Mouse (Mus musculus) heart, postnatal 0 days (tissue): ENCODE data around the gene Ank2. TPM values are rescaled to one million over a fixed set of nuclear protein-coding genes. Genes with fewer than 3 reads are reported as not detected.

ENCODE experiments used
- ATAC-seq: fragments of 200-750 bp; cut with Nextera tagmentation; 2 replicates; pipeline ENCODE4 v1.8.0; 2017; ENCODE audit warnings: low read depth, moderate number of reproducible peaks, moderate library complexity; ENCODE audit not compliant: insufficient read depth
- DNase-seq: peaks from one replicate; pipeline ENCODE4 v3.0.0-alpha.2; 2016; ENCODE audit warnings: low spot score
- H3K27ac ChIP-seq: fragments of 300-500 bp; sonication (generic); 2 replicates; pipeline ENCODE4 v1.5.1; 2014; ENCODE audit warnings: low read depth, mild to moderate bottlenecking
- H3K27me3 ChIP-seq: fragments of 300-500 bp; sonication (generic); 2 replicates; pipeline ENCODE4 v1.6.1; 2014; ENCODE audit warnings: low read length, mixed read lengths; ENCODE audit not compliant: control insufficient read depth, insufficient read depth
- H3K36me3 ChIP-seq: fragments of 300-500 bp; sonication (generic); replicated peaks from 2 replicates; pipeline ENCODE4 v1.6.1; 2014; ENCODE audit warnings: low read length, mixed read lengths; ENCODE audit not compliant: control insufficient read depth, insufficient read depth
- H3K4me1 ChIP-seq: fragments of 300-500 bp; sonication (generic); 2 replicates; pipeline ENCODE4 v1.6.1; 2014; ENCODE audit warnings: antibody characterized with exemption; ENCODE audit not compliant: control insufficient read depth, insufficient read depth
- H3K4me2 ChIP-seq: fragments of 300-500 bp; sonication (generic); 2 replicates; pipeline ENCODE4 v1.6.1; 2014; ENCODE audit warnings: low read depth, mild to moderate bottlenecking, low read length, moderate library complexity
- H3K4me3 ChIP-seq: fragments of 300-500 bp; sonication (generic); 2 replicates; pipeline ENCODE4 v1.5.1; 2014; ENCODE audit warnings: low read depth, low read length
- H3K9ac ChIP-seq: fragments of 300-500 bp; sonication (generic); replicated peaks from 2 replicates; pipeline ENCODE4 v1.6.1; 2014; ENCODE audit warnings: low read depth, low read length, mixed read lengths
- H3K9me3 ChIP-seq: fragments of 300-500 bp; sonication (generic); replicated peaks from 2 replicates; pipeline ENCODE4 v1.6.1; 2016; ENCODE audit warnings: low read length; ENCODE audit not compliant: control insufficient read depth
- CTCF ChIP-seq: IDR thresholded peaks from 2 replicates; pipeline ENCODE4 v1.5.1; 2016; ENCODE audit warnings: antibody characterized with exemption, control low read depth, low read depth
- EP300 ChIP-seq: IDR thresholded peaks from 2 replicates; pipeline ENCODE4 v1.6.1; 2016; ENCODE audit warnings: antibody characterized with exemption, low read depth
- WGBS: fragments of 180-500 bp; shearing (Covaris S2); extraction: QIAGEN DNeasy Blood & Tissue Kit; methylation state at CpG from one replicate; pipeline ENCODE4 v1.1.7; 2014; 5-methylcytosine and 5-hydroxymethylcytosine counted together
- polyA plus RNA-seq: library from polyadenylated mRNA; unstranded; fragments of >200 nt; fragmentation: Nextera tagmentation; extraction: Ambion mirVana; gene quantifications from 2 replicates; pipeline ENCODE4 v1.2.1, GENCODE M21; 2015
- total RNA-seq: library from RNA; depleted of rRNA; stranded (reverse); fragments of >200 nt; gene quantifications from 2 replicates; pipeline ENCODE4 v1.2.3, GENCODE M21; 2014; ENCODE audit warnings: low replicate concordance

Gene Ank2
- total and polyA plus RNA-seq, 2 experiments from 2014 or later: 45.1 to 138 TPM

GRCm38 (mm10) chr3:127087574-127087973, 411.6 kb downstream of the Ank2 start:
- no peaks in the 10 kb centered on the region for H3K27me3 ChIP-seq
- no peaks in the 10 kb centered on the region for H3K36me3 ChIP-seq
- TF ChIP-seq EP300: no peak
- TF ChIP-seq CTCF: no peak
- ATAC-seq (no peak), DNase-seq (no peak)
- H3K4me3 ChIP-seq: no peak overlapping the region
- no peak overlapping the region for H3K9ac ChIP-seq
- H3K4me1 ChIP-seq: no peaks in the 10 kb centered on the region
- H3K4me2 ChIP-seq: no peak overlapping the region
- H3K9me3 ChIP-seq: no peaks in the 10 kb centered on the region
- 78% methylated on average over 1 of the region's 1 CpGs for WGBS
- no peak overlapping the region for H3K27ac ChIP-seq

- Histone ChIP-seq H3K27ac (no peak overlapping the region), H3K27me3 (no peaks in the 10 kb centered on the region), H3K9ac (no peak overlapping the region), H3K9me3 (no peaks in the 10 kb centered on the region), H3K36me3 (no peaks in the 10 kb centered on the region), H3K4me1 (no peaks in the 10 kb centered on the region), H3K4me3 (no peak overlapping the region), H3K4me2 (no peak overlapping the region)
- 70% methylated on average over 3 of the region's 3 CpGs for WGBS
- ATAC-seq (no peak), DNase-seq (no peak)
- TF ChIP-seq EP300 (no peak), CTCF (no peak)
These were observed 412.2 kb downstream of the Ank2 start for GRCm38 (mm10) chr3:127086834-127087506.

- TF ChIP-seq CTCF: no peak
- TF ChIP-seq EP300: no peak
- DNase-seq (no peak), ATAC-seq (no peak)
- WGBS: 92% methylated on average over 5 of the region's 5 CpGs
- Histone ChIP-seq H3K4me2 (no peak overlapping the region), H3K27me3 (no peaks in the 10 kb centered on the region), H3K4me1 (peaks cover 7% of the 10 kb centered on the region; the same call in 1 of the 2 replicates), H3K9me3 (no peaks in the 10 kb centered on the region), H3K9ac (no peak overlapping the region), H3K27ac (no peak overlapping the region), H3K36me3 (no peaks in the 10 kb centered on the region), H3K4me3 (no peak overlapping the region)
These were observed 421.8 kb downstream of the Ank2 start for GRCm38 (mm10) chr3:127077369-127077768.

- H3K27ac ChIP-seq: no peak overlapping the region
- no peak for DNase-seq
- TF ChIP-seq CTCF (no peak), EP300 (no peak)
- peaks cover 21% of the 10 kb centered on the region for H3K4me1 ChIP-seq
- 30% methylated on average over 8 of the region's 8 CpGs for WGBS
- H3K4me3 ChIP-seq: no peak overlapping the region
- no peaks in the 10 kb centered on the region for H3K9me3 ChIP-seq
- no peak overlapping the region for H3K4me2 ChIP-seq
- no peaks in the 10 kb centered on the region for H3K36me3 ChIP-seq
- no peaks in the 10 kb centered on the region for H3K27me3 ChIP-seq
- no peak; the same call in 1 of the 2 replicates for ATAC-seq
- H3K9ac ChIP-seq: no peak overlapping the region
These were observed 423.4 kb downstream of the Ank2 start for GRCm38 (mm10) chr3:127075531-127076280.

GRCm38 (mm10) chr3:127071471-127071870, 427.7 kb downstream of the Ank2 start:
- Histone ChIP-seq H3K9ac (no peak overlapping the region), H3K36me3 (no peaks in the 10 kb centered on the region), H3K9me3 (no peaks in the 10 kb centered on the region), H3K4me3 (no peak overlapping the region), H3K4me2 (no peak overlapping the region), H3K27me3 (no peaks in the 10 kb centered on the region), H3K4me1 (peaks cover 26% of the 10 kb centered on the region), H3K27ac (0 out of 2 replicates have a peak overlapping the region, but pooled peaks have one; percentile 7)
- ATAC-seq (no peak), DNase-seq (no peak)
- WGBS: 32% methylated on average over 1 of the region's 1 CpGs
- TF ChIP-seq EP300: no peak
- TF ChIP-seq CTCF: no peak
